In genomic region chr1:92022009-92022408, GRCm38 (mm10) we compare ENCODE assay signal across 29 mouse cellular contexts.
A peak's percentile ranks its signal among the peaks of the same experiment; 100 is the strongest.
DNase-seq lines count a peak whose midpoint lies in the region; ATAC-seq lines count a peak whose summit lies in the region.
"Had no signal": no experiment of that assay in that cellular context is flagged by ENCODE, and none has a peak within 500 bp of the region (broad histone marks: within the 10 kb centered on the region; RNA-seq: fewer than 3 reads in every experiment).

No protein-coding gene starts in this region.

- H3K9me3 ChIP-seq in forebrain, embryonic 11.5 days (ENCODE audit: control insufficient read depth, low read length) = no peaks in the 10 kb centered on the region
- H3K9me3 ChIP-seq in forebrain, embryonic 12.5 days = no peaks in the 10 kb centered on the region
- H3K9me3 ChIP-seq: embryonic facial prominence, embryonic 10.5 days; embryonic facial prominence, embryonic 15.5 days; G1E; heart, embryonic 10.5 days; limb, embryonic 10.5 days; limb, embryonic 15.5 days; liver, embryonic 13.5 days; midbrain, embryonic 15.5 days; stomach, embryonic 15.5 days had no signal

- no peak overlapping the region for H3K9ac ChIP-seq in forebrain, embryonic 11.5 days (ENCODE audit: low read length)
- no peak overlapping the region for H3K9ac ChIP-seq in forebrain, embryonic 12.5 days
- H3K9ac ChIP-seq: embryonic facial prominence, embryonic 15.5 days; hindbrain, embryonic 12.5 days; limb, embryonic 15.5 days; liver, embryonic 13.5 days; midbrain, embryonic 15.5 days; stomach, embryonic 15.5 days had no signal

- no peak for ATAC-seq in forebrain, embryonic 11.5 days (replicated peaks; ENCODE audit: low FRiP score)
- no peak for ATAC-seq in forebrain, embryonic 12.5 days (ENCODE audit: low FRiP score)
- ATAC-seq: intestine, embryonic 16.5 days; lung, postnatal 0 days; midbrain, embryonic 15.5 days had no signal

- no peak overlapping the region for H3K27ac ChIP-seq in forebrain, embryonic 11.5 days (ENCODE audit: low read depth, low read length)
- H3K27ac ChIP-seq in forebrain, embryonic 12.5 days = no peak overlapping the region
- H3K27ac ChIP-seq: embryonic facial prominence, embryonic 10.5 days; embryonic facial prominence, embryonic 15.5 days; heart, embryonic 10.5 days; hindbrain, embryonic 12.5 days; kidney, postnatal 0 days; limb, embryonic 10.5 days; limb, embryonic 15.5 days; liver, embryonic 13.5 days; macrophage; midbrain, embryonic 15.5 days; stomach, embryonic 15.5 days had no signal

- DNase-seq in forebrain, embryonic 11.5 days (ENCODE audit: low spot score) = peak; percentile 4
- DNase-seq in brain, adult 2 months (ENCODE audit: low read depth, low spot score) = peak; percentile 49
- peak; percentile 43 to 53 for DNase-seq in cerebellum, adult 18-20 months
- DNase-seq in cerebellum, postnatal 10 days = peak; percentile 57 to 65
- no peak for DNase-seq in right cerebral cortex, postnatal 14 days
- no peak for DNase-seq in adrenal gland, postnatal 4 days (ENCODE audit: low spot score in 2 of 2)
- DNase-seq in right cerebral cortex, adult 18-20 months = no peak
- DNase-seq: adrenal gland, adult 8-10 months; gastrocnemius, postnatal 14 days; heart, adult 11 months; heart, postnatal 36 days; kidney, adult 8-10 months; layer of hippocampus, postnatal 36 days; liver, embryonic 13.5 days; lung, adult 18-20 months had no signal

- no peaks in the 10 kb centered on the region for H3K4me1 ChIP-seq in forebrain, embryonic 11.5 days (replicated peaks; ENCODE audit: control insufficient read depth, insufficient read depth, low read length)
- 0 out of 2 replicates have a peak, but pooled peaks cover 3% of the 10 kb centered on the region for H3K4me1 ChIP-seq in forebrain, embryonic 12.5 days
- H3K4me1 ChIP-seq: embryonic facial prominence, embryonic 10.5 days; embryonic facial prominence, embryonic 15.5 days; heart, embryonic 10.5 days; hindbrain, embryonic 12.5 days; liver, embryonic 13.5 days; midbrain, embryonic 15.5 days; stomach, embryonic 15.5 days had no signal

- H3K4me2 ChIP-seq in forebrain, embryonic 11.5 days (ENCODE audit: low read depth, low read length, severe bottlenecking) = no peak overlapping the region
- no peak overlapping the region for H3K4me2 ChIP-seq in forebrain, embryonic 12.5 days
- H3K4me2 ChIP-seq: embryonic facial prominence, embryonic 15.5 days; hindbrain, embryonic 12.5 days; limb, embryonic 15.5 days; liver, embryonic 13.5 days; midbrain, embryonic 15.5 days; stomach, embryonic 15.5 days had no signal

- no peaks in the 10 kb centered on the region for H3K27me3 ChIP-seq in forebrain, embryonic 11.5 days (ENCODE audit: control insufficient read depth, insufficient read depth, low read length)
- H3K27me3 ChIP-seq in forebrain, embryonic 12.5 days = no peaks in the 10 kb centered on the region
- H3K27me3 ChIP-seq: embryonic facial prominence, embryonic 15.5 days; hindbrain, embryonic 12.5 days; limb, embryonic 15.5 days; liver, embryonic 13.5 days; midbrain, embryonic 15.5 days; stomach, embryonic 15.5 days had no signal

- no peak overlapping the region for H3K4me3 ChIP-seq in forebrain, embryonic 11.5 days (ENCODE audit: low read depth, low read length)
- H3K4me3 ChIP-seq in forebrain, embryonic 12.5 days (replicated peaks) = no peak overlapping the region
- H3K4me3 ChIP-seq: embryonic facial prominence, embryonic 10.5 days; embryonic facial prominence, embryonic 15.5 days; heart, embryonic 10.5 days; hindbrain, embryonic 12.5 days; limb, embryonic 10.5 days; limb, embryonic 15.5 days; liver, embryonic 13.5 days; midbrain, embryonic 15.5 days; stomach, embryonic 15.5 days had no signal

- WGBS in forebrain, embryonic 11.5 days = 95% methylated on average over 4 of the region's 4 CpGs
- WGBS in forebrain, embryonic 12.5 days = 81% methylated on average over 4 of the region's 4 CpGs

- H3K36me3 ChIP-seq in forebrain, embryonic 11.5 days (ENCODE audit: control insufficient read depth, insufficient read depth, low read length) = peaks cover 3% of the 10 kb centered on the region; the same call in 1 of the 2 replicates
- H3K36me3 ChIP-seq in forebrain, embryonic 12.5 days (replicated peaks) = peaks cover 8% of the 10 kb centered on the region
- H3K36me3 ChIP-seq: stomach, embryonic 15.5 days had no signal

Comparison
In these comparisons a context has a peak if more than half of its experiments do, and no peak if none do; other contexts are left out.
1. DNase-seq: peak in forebrain, embryonic 11.5 days (single experiment), brain, adult 2 months (single experiment), cerebellum, adult 18-20 months (2 of 2) and cerebellum, postnatal 10 days (2 of 2); none in right cerebral cortex, postnatal 14 days (single experiment), adrenal gland, postnatal 4 days (0 of 2) and right cerebral cortex, adult 18-20 months (single experiment).